Mouse (Mus musculus): ENCODE measurements around the gene Crabp2.

Gene Crabp2

GRCm38 (mm10) chr3:87959371-87959770 lies 10.9 kb downstream of the Crabp2 start:
- no peak for DNase-seq

GRCm38 (mm10) chr3:87960191-87960585 lies 11.7 kb downstream of the Crabp2 start:
- DNase-seq = no peak

DNA sequence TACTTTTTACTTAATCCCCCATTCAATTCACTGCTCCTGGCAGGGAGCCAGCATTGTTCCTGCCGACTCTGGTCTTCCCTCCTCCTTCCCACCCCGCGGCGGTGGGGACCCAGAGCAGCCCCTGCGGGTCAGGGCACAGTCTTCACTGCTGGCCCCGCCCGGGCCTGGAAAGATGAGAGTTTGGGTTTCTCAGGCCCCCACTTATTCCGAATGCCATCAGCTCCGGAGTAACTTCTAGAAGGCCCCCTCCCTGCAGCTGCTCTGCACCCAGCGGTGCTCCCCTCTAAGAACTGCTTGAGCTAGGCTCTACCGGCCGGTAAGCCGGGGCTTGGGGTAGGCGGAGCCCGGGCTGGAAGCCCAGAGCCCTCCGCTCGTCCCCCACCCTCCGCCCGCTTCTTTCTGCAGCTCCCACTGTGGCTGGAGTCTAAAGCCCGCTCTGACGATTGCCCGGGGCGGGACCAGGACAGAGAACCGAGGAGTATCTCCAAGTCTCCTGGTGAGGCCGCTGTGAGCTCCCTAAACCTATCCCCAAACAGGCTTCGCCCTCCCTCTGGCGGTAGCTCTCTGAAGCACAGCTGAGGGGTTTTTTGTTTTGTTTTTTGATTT lies 12.2 kb downstream of the Crabp2 start:
- DNase-seq = peak; percentile 92 to 94

- DNase-seq = peak; percentile 47 to 78
These were observed 21.9 kb downstream of the Crabp2 start for GRCm38 (mm10) chr3:87970184-87970938.

DNA sequence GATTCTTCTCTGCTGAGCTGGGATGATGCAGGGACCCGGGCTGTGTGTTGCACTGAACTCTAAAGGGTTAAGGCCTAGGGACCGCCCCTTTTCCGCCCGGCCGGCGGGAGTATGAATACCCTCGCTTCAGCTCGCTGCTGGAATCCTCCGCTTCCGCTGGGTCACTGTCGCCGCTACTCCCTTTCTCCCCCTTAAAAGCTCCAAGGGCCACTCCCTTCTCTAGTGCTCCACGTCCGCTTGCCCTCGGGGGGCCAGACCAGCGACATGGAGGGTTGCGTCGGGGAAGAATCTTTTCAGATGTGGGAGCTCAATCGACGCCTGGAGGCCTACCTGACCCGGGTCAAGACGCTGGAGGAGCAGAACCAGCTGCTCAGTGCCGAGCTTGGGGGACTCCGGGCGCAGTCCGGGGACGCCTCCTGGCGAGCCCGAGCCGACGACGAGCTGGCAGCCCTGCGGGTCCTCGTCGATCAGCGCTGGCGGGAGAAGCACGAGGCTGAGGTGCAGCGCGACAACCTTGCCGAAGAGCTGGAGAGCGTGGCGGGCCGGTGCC lies 22.5 kb downstream of the Crabp2 start, which contains the start of gene Nes:
Gene Nes (plus strand): TSS at position 140 of the 550 bp plus-strand sequence.
- DNase-seq = peak; percentile 70 to 77

- DNase-seq = peak in 1 of 2 experiments; percentile 25
These were observed 23.2 kb downstream of the Crabp2 start for GRCm38 (mm10) chr3:87971489-87972202.

- DNase-seq = no peak
These were observed 23.8 kb downstream of the Crabp2 start for GRCm38 (mm10) chr3:87972203-87972664.

DNA sequence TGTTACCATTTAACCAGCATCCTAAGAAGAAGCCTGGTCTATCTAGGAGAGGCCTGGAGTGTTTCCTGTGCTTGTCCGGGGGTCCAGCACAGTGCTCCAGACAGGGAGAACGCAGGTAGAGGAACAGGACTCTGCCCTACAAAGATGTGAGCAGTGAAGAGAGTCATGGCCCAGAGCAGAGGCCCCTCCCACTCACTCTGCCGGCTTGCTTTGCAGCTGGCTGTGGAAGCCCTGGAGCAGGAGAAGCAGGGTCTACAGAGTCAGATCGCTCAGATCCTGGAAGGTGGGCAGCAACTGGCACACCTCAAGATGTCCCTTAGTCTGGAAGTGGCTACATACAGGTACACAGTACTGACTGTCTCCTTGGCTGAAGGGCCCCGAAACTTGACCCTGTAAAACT lies 24.3 kb downstream of the Crabp2 start:
- DNase-seq = no peak

GRCm38 (mm10) chr3:87973593-87974380 lies 25.3 kb downstream of the Crabp2 start:
- no peak for DNase-seq

DNA sequence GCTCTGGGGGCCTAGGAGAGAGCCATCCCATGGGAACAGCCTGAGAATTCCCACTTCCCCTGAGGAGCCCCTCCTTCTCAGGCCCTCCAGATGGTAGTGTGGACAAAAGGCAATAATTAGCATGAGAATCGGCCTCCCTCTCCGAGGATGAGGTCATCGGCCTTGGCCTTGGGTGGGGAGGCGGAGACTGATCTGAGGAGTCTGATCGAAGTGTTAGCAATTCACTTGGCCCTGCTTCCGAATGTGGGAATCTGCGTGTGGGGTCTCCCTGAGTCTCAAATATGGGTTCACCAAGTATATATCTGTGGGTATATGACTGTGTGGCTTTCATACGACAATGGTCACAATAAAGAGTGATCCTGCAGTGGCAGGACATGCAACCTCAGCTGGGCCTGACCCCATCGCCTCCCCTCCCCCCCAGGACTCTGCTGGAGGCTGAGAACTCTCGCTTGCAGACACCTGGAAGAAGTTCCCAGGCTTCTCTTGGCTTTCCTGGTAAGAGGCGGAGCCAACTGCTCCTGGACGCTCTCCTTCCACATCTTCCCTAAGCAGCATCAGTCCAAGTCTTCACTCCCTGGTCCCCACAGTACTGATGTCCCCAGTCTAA lies 26.0 kb downstream of the Crabp2 start:
- DNase-seq = no peak

DNA sequence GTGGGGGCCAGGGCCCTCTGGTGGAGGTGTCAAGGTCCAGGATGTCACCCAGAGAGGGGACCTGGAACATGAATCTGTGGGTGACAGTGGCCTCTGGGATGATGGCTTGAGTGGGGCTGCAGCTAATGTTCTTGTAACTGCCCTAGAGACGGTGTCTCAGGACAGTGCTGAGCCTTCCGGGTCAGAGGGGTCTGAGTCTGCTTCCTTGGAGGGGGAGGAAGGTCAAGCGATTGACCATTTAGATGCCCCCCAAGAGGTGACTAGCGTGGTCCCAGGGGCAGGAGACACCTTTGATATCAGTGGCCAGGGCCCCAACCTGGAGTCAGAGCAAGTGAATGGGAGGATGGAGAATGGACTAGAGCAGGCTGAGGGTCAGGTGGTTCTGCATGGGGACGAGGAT lies 31.0 kb downstream of the Crabp2 start:
- DNase-seq = no peak

DNA sequence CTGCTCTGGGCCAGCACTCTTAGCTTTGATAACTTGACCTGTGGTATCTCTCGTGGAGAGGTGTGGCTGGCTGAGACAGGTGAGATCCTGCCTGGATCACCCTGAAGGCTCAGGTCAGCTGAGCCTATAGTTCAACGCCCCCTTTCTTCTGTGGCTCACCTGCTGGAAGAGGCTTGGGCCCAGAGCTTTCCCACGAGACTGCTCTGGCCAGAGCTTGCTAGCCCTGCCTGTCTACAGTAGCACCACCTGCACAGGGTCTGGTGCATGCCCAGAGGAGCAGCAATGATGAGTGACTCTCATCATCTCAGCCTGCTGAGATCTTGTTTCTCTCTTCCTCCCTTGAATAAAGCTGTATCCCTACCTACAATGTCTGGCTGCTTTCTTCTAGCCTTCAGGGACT lies 31.6 kb downstream of the Crabp2 start:
- no peak for DNase-seq

GRCm38 (mm10) chr3:87980728-87981127 lies 32.3 kb downstream of the Crabp2 start:
- no peak for DNase-seq

DNA sequence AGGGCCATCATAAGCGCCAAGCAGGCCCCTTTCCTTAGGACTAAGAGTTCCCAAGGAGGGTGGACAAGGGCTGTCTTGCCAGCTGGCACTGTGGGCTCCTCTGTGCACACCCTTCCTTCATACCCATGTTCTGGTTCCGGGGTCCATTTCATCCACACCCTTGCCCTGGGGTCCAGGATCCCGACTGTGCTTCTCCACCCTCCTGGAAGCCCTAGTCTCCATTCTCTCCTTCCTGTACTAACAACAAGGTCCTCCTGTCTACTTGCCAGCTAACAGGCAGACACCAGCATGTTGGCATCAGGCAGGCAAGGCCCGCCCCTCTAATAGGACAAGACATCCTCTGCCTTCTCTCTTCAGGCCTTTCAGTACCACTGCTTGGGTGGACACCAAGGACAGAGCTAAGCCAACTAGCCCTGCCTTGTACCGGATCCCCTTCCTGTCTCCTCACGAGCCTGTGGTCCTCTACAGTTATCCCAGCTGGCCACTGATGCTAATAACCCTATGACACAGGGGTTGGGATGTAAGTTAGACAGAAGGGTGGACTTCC lies 32.8 kb downstream of the Crabp2 start:
- no peak for DNase-seq

DNA sequence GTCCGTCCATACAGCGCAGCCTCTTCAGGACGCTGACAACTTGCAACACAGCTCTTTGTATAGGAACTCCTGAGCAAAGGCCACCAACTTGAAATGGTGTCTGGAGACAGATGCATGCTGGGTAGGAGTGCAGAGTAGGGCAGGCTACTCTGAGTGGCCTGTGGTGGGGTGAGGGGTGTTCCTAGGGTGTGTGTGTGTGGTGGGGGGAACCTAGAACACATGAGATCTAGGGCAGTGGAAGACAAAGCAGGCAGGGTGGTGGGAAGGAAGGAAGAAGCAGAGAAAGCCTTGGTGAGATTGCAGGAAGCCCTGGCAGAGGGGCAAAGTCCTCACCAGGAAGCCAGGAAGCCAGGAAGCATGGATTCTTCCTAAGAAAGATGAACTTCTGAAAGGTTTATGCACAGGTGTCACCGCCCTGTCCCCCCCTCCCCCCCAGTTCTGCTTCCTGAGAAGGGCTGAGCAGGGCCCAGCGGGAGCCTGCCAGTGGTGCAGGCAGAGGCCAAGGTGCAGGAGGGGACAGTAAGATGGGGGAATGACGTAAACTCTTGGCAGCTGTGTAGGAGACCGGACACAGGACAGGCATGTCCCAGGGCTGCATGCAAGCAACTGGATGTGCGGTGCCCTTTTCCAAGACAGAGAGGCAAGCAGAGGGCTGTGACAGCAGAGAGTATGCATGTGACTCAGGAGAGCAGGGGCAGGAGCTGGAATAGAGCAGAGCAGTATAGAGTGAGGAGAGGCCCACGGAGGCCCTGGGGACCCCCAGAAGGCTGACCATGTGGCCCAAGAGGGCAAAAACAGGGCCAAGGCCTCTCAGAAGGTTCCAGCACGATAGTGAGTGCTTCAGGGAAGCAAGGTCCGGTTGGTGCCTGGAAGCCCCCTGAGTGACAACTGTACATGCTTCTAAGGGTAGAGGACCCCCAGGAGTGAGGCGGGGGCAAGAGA lies 33.7 kb downstream of the Crabp2 start:
- DNase-seq = peak; percentile 72 to 88

GRCm38 (mm10) chr3:87982836-87983601 lies 34.6 kb downstream of the Crabp2 start:
- peak; percentile 71 to 81 for DNase-seq

DNA sequence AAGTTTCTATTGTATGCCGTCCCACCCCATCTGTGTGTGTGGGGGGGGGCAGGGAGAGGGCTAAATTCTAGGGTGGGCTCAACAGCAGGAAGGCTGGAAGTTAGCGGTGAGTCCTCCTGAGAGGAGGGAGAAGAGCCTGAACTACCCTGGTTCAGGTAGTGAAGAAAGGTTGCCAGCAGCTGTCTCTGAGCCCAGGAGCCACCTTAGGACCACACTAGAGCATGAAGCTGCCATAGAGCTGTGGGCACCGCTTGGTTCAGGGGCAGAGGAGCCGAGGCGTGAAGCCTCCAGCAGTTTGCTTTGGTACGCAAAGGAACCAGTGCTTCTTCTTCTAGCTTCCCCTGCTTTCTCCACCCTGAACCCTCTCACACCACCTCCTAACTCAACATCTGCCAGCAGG lies 35.2 kb downstream of the Crabp2 start:
- no peak for DNase-seq

GRCm38 (mm10) chr3:87984094-87984493 lies 35.6 kb downstream of the Crabp2 start:
- no peak for DNase-seq

GRCm38 (mm10) chr3:87985505-87986320 lies 37.2 kb downstream of the Crabp2 start:
- peak; percentile 28 to 41 for DNase-seq
